Mouse (Mus musculus): ENCODE data around the gene Pard6b. TPM values are rescaled to one million over a fixed set of nuclear protein-coding genes. Genes with fewer than 3 reads are reported as not detected.

Gene Pard6b
- polyA plus RNA-seq, 1 experiment from 2014 or later, result 7.5 TPM

GRCm38 (mm10) chr2:168149241-168149640, 68.4 kb downstream of the Pard6b start:
- peaks cover 9% of the 10 kb centered on the region for H3K4me1 ChIP-seq (replicated peaks)
- ATAC-seq (ENCODE audit: low FRiP score), result no peak
- no peak overlapping the region for H3K27ac ChIP-seq
- H3K4me3 ChIP-seq, result no peak overlapping the region
- no peak overlapping the region for H3K9ac ChIP-seq
- H3K4me2 ChIP-seq, result no peak overlapping the region
- no peaks in the 10 kb centered on the region for H3K36me3 ChIP-seq
- no peaks in the 10 kb centered on the region for H3K9me3 ChIP-seq
- WGBS, result 91% methylated on average over 8 of the region's 8 CpGs
- H3K27me3 ChIP-seq, result no peaks in the 10 kb centered on the region

Small RNA genes lying within 50 kb of the gene (microRNA-seq; reads per million reads assigned to microRNA genes)
- not detected for gene Gm24327

Other genes with a start within 250 kb of the Pard6b start
- 96.3 and 98.0 TPM in 2 replicates for gene Ptpn1, start 148.9 kb upstream of the Pard6b start, polyA plus RNA-seq (2015; fragmentation: Nextera tagmentation; extraction: Ambion mirVana)
- 0.26 and 0.31 TPM in 2 replicates for gene Ripor3, start 70.4 kb upstream of the Pard6b start, polyA plus RNA-seq (2015; fragmentation: Nextera tagmentation; extraction: Ambion mirVana)
- gene Adnp, start 126.1 kb downstream of the Pard6b start, polyA plus RNA-seq (2015; fragmentation: Nextera tagmentation; extraction: Ambion mirVana), result 3.1 and 3.5 TPM in 2 replicates
- gene Gm20716, start 149.4 kb downstream of the Pard6b start, polyA plus RNA-seq (2015; fragmentation: Nextera tagmentation; extraction: Ambion mirVana), result 23.1 and 25.4 TPM in 2 replicates
- gene Dpm1, start 149.6 kb downstream of the Pard6b start, polyA plus RNA-seq (2015; fragmentation: Nextera tagmentation; extraction: Ambion mirVana), result 70.4 and 71.3 TPM in 2 replicates
- 7.0 and 7.7 TPM in 2 replicates for gene Mocs3, start 149.6 kb downstream of the Pard6b start, polyA plus RNA-seq (2015; fragmentation: Nextera tagmentation; extraction: Ambion mirVana)
- 0.99 and 1.1 TPM in 2 replicates for gene Kcng1, start 200.7 kb downstream of the Pard6b start, polyA plus RNA-seq (2015; fragmentation: Nextera tagmentation; extraction: Ambion mirVana)